Mouse (Mus musculus): ENCODE results near the gene Catsper3.

The Catsper3 gene

GRCm38 (mm10) chr13:55855793-55856192 is 71.4 kb downstream of the Catsper3 start:
- DNase-seq = no peak

GRCm38 (mm10) chr13:55858463-55858862 is 74.1 kb downstream of the Catsper3 start:
- DNase-seq = no peak
